Mouse (Mus musculus) CH12.LX (cell line): ENCODE measurements around the gene Terb2. TPM values are rescaled to one million over a fixed set of nuclear protein-coding genes. Genes with fewer than 3 reads are reported as not detected.

Source experiments
- DNase-seq: peaks from one replicate; pipeline ENCODE4 v3.0.0-alpha.2; 2013; ENCODE audit errors: extremely low read depth
- H3K27ac ChIP-seq: 2 replicates; pipeline ENCODE4 v1.5.1; 2012; ENCODE audit warnings: low read depth, mild to moderate bottlenecking, control low read depth, moderate library complexity; ENCODE audit not compliant: insufficient read depth
- H3K27me3 ChIP-seq: replicated peaks from 2 replicates; pipeline ENCODE3; 2012; ENCODE audit warnings: inconsistent platforms
- H3K36me3 ChIP-seq, 2 experiments: replicated peaks in 1 of 2; 2 replicates each; pipeline versions ENCODE3 to v1.6.1; 2012; ENCODE audit warnings: inconsistent platforms in 1 of 2, low read length in 1 of 2, mild to moderate bottlenecking in 1 of 2, mixed read lengths in 1 of 2, moderate library complexity in 1 of 2; ENCODE audit not compliant: control insufficient read depth in 1 of 2, insufficient read depth in 1 of 2
- H3K4me1 ChIP-seq, 2 experiments: 2 replicates each; pipeline ENCODE4 v1.6.1; 2012; ENCODE audit warnings: inconsistent platforms in 1 of 2, moderate library complexity in 1 of 2; ENCODE audit not compliant: insufficient read depth in 2 of 2, control insufficient read depth in 1 of 2
- H3K4me2 ChIP-seq: 2 replicates; pipeline ENCODE4 v1.6.1; 2012; ENCODE audit warnings: low read depth, mild to moderate bottlenecking, control low read depth; ENCODE audit not compliant: poor library complexity, insufficient read depth, severe bottlenecking
- H3K4me3 ChIP-seq, 3 experiments: fragments of 150-350 bp in 1 of 3; sonication (generic) in 1 of 3; replicated peaks in 1 of 3; 2 replicates each; pipeline versions ENCODE3 to v1.5.1; 2011 to 2012; ENCODE audit warnings: low read depth in 2 of 3, low read length in 2 of 3, mild to moderate bottlenecking in 2 of 3, moderate library complexity in 2 of 3, control low read depth in 1 of 3, improper control_type of control experiment in 1 of 3, inconsistent platforms in 1 of 3, mixed read lengths in 1 of 3; ENCODE audit not compliant: poor library complexity in 1 of 3
- H3K79me2 ChIP-seq: replicated peaks from 2 replicates; pipeline ENCODE4 v1.6.1; 2012; ENCODE audit warnings: mild to moderate bottlenecking, moderate library complexity; ENCODE audit not compliant: control insufficient read depth, poor library complexity, insufficient read depth, severe bottlenecking; ENCODE audit errors: extremely low read depth
- H3K9ac ChIP-seq: 2 replicates; pipeline ENCODE4 v1.6.1; 2012; ENCODE audit warnings: low read depth, mild to moderate bottlenecking, control low read depth, moderate library complexity; ENCODE audit not compliant: insufficient read depth
- H3K9me3 ChIP-seq: replicated peaks from 2 replicates; pipeline ENCODE3; 2012; ENCODE audit warnings: low read length, inconsistent platforms, mixed read lengths
- BHLHE40 ChIP-seq: IDR thresholded peaks from 2 replicates; pipeline ENCODE4 v1.6.1; 2011; ENCODE audit warnings: mild to moderate bottlenecking, low read depth, low read length, improper control_type of control experiment
- CHD2 ChIP-seq: IDR thresholded peaks from 2 replicates; pipeline ENCODE4 v1.6.1; 2011; ENCODE audit warnings: low read length, improper control_type of control experiment
- CTCF ChIP-seq, 2 experiments: IDR thresholded peaks in 1 of 2; conservative IDR thresholded peaks in 1 of 2; 2 replicates each; pipeline ENCODE4 v1.5.1; 2011 to 2012; ENCODE audit warnings: low read depth in 2 of 2, low read length in 2 of 2, improper control_type of control experiment in 1 of 2, inconsistent platforms in 1 of 2, mild to moderate bottlenecking in 1 of 2, moderate library complexity in 1 of 2
- E2F4 ChIP-seq: IDR thresholded peaks from 2 replicates; pipeline ENCODE4 v1.6.1; 2011; ENCODE audit warnings: low read depth, low read length, improper control_type of control experiment; ENCODE audit not compliant: insufficient replicate concordance
- GABPA ChIP-seq: IDR thresholded peaks from 2 replicates; pipeline ENCODE4 v1.6.1; 2012; ENCODE audit warnings: low read depth, low read length, improper control_type of control experiment, inconsistent platforms; ENCODE audit not compliant: insufficient replicate concordance
- HCFC1 ChIP-seq: IDR thresholded peaks from 2 replicates; pipeline ENCODE4 v1.6.1; 2012; ENCODE audit warnings: low read depth, mild to moderate bottlenecking, inconsistent platforms, low read length, improper control_type of control experiment
- JUND ChIP-seq: conservative IDR thresholded peaks from 2 replicates; pipeline ENCODE4 v1.6.1; 2011; ENCODE audit warnings: low read depth, low read length, improper control_type of control experiment
- KAT2A ChIP-seq: IDR thresholded peaks from 2 replicates; pipeline ENCODE4 v1.6.1; 2012; ENCODE audit warnings: low read length, improper control_type of control experiment, inconsistent platforms; ENCODE audit not compliant: insufficient replicate concordance
- MAX ChIP-seq: IDR thresholded peaks from 2 replicates; pipeline ENCODE4 v1.6.1; 2011; ENCODE audit warnings: low read length, improper control_type of control experiment
- MAZ ChIP-seq: IDR thresholded peaks from 2 replicates; pipeline ENCODE4 v1.6.1; 2012; ENCODE audit warnings: low read depth, mild to moderate bottlenecking, inconsistent platforms, low read length, improper control_type of control experiment, moderate library complexity
- MXI1 ChIP-seq: IDR thresholded peaks from 2 replicates; pipeline ENCODE4 v1.6.1; 2011; ENCODE audit warnings: mild to moderate bottlenecking, low read depth, low read length, improper control_type of control experiment
- NELFE ChIP-seq: IDR thresholded peaks from 2 replicates; pipeline ENCODE4 v1.6.1; 2011; ENCODE audit warnings: low read depth, low read length, improper control_type of control experiment
- NRF1 ChIP-seq: IDR thresholded peaks from 2 replicates; pipeline ENCODE4 v1.6.1; 2014; ENCODE audit warnings: low read depth, mild to moderate bottlenecking, inconsistent platforms, low read length, improper control_type of control experiment, moderate library complexity
- POLR2A ChIP-seq: IDR thresholded peaks from 2 replicates; pipeline ENCODE4 v1.6.1; 2011; ENCODE audit warnings: low read depth, mild to moderate bottlenecking, improper control_type of control experiment, low read length
- POLR2AphosphoS2 ChIP-seq: IDR thresholded peaks from 2 replicates; pipeline ENCODE4 v1.6.1; 2011; ENCODE audit warnings: low read depth, low read length, improper control_type of control experiment
- RAD21 ChIP-seq: IDR thresholded peaks from 2 replicates; pipeline ENCODE4 v1.6.1; 2011; ENCODE audit warnings: low read depth, mild to moderate bottlenecking, low read length, improper control_type of control experiment, moderate library complexity
- SIN3A ChIP-seq: IDR thresholded peaks from 2 replicates; pipeline ENCODE4 v1.6.1; 2012; ENCODE audit warnings: low read length, improper control_type of control experiment, inconsistent platforms
- SMC3 ChIP-seq: IDR thresholded peaks from 2 replicates; pipeline ENCODE4 v1.6.1; 2011; ENCODE audit warnings: low read depth, low read length, improper control_type of control experiment
- TBP ChIP-seq: conservative IDR thresholded peaks from 2 replicates; pipeline ENCODE4 v1.6.1; 2011; ENCODE audit warnings: low read depth, low read length, improper control_type of control experiment
- USF2 ChIP-seq: conservative IDR thresholded peaks from 2 replicates; pipeline ENCODE4 v1.6.1; 2011; ENCODE audit warnings: low read depth, low read length, improper control_type of control experiment
- ZC3H11A ChIP-seq: IDR thresholded peaks from 2 replicates; pipeline ENCODE4 v1.6.1; 2012; ENCODE audit warnings: low read depth, mild to moderate bottlenecking, inconsistent platforms, low read length, improper control_type of control experiment
- ZKSCAN1 ChIP-seq: IDR thresholded peaks from 2 replicates; pipeline ENCODE4 v1.6.1; 2012; ENCODE audit warnings: low read depth, inconsistent platforms, low read length, improper control_type of control experiment, borderline replicate concordance
- ZNF384 ChIP-seq: IDR thresholded peaks from 2 replicates; pipeline ENCODE4 v1.6.1; 2012; ENCODE audit warnings: low read depth, low read length, improper control_type of control experiment, inconsistent platforms
- dilution Hi-C: fragments of 300-500 bp; cut with MboI; formaldehyde crosslinking; loops from 2 replicates; pipeline ENCODE4 v1.14.3; 2020; ENCODE audit warnings: low sequenced_read_pairs; ENCODE audit not compliant: extremely low pct_unique_long_range_greater_than_20kb, extremely low pct_ligation_motif_present
- in situ Hi-C: fragments of 300-500 bp; cut with MboI; formaldehyde crosslinking; loops from 3 replicates; pipeline ENCODE4 v1.14.3; 2019; ENCODE audit warnings: low sequenced_read_pairs, low pct_ligation_motif_present, low pct_unique_long_range_greater_than_20kb, mixed read lengths
- polyA plus RNA-seq: library from polyadenylated mRNA; unstranded; fragments of >175 nt; gene quantifications from 2 replicates; pipeline ENCODE4 v1.2.1, GENCODE M21; 2012; ENCODE audit warnings: low read depth; ENCODE audit not compliant: insufficient read length
- total RNA-seq, 2 experiments: library from RNA; depleted of rRNA; stranded (reverse); fragments of 300-350 nt in 1 of 2; fragments of >200 nt in 1 of 2; gene quantifications; 2 replicates each; pipeline ENCODE4 v1.2.3; 2012 to 2014

Gene Terb2
- total and polyA plus RNA-seq, 3 experiments: not detected

DNA sequence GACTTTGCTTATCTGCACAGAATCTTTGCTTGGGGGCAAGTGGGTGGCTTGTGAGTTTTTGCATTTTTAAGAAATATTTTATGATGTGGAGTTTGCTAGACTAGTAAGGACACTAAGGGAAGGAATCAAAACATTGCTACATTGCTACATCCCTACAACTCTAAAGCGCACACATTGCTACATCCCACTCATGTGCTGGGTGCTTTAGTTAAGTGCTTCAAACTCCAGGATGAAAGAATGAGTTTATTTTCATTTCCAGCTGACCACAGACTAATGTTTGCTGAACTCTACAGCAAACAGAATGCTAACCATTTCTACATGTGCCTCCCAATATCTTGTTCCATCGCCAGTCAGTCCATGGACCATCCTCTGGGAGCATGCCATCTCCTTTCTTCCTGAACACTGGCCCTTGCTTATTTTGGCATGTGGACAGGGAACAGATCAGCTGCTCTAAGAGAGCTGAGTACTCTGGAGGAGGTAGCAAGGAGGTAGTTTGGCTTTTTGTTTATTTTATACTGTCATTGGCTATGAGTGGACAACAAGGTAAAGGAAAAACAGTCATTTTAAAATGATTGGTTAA, 51.9 kb downstream of the Terb2 start:
- no peak for DNase-seq
- no peak overlapping the region for H3K4me2 ChIP-seq

DNA sequence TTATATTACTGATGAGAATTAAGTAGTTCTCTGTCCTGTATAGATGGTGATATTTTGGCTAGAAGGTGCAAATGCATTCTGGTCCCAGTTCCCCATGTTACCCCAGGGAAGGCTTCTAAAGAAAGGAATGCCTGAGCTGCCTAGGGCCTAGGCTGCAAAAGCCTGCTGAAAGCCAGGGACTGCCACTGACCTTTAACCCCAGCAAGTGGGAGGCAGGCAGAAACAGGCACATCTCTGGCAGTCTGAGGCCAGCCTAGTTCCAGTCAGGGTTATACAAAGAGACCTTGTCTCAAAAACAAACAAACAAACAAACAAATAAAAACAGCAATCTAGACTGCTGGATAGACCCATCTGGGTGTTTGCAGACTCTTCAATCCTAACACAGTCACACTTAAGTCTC, 54.7 kb downstream of the Terb2 start:
- dilution Hi-C loops (no loop called here), in situ Hi-C loops (no loop called here)
- TF ChIP-seq RAD21 (no peak), ZC3H11A (no peak), CTCF (conservative IDR thresholded peaks at IDR 0.05 in 1 of 2, IDR thresholded peaks at IDR 0.05 in 1 of 2; ENCODE audit: low read depth in 2 of 2, low read length in 2 of 2) (no peak), NELFE (no peak), GABPA (no peak), ZNF384 (no peak), JUND (no peak), CHD2 (no peak), SMC3 (no peak), KAT2A (no peak), SIN3A (no peak)
- Histone ChIP-seq H3K4me3 (no peak overlapping the region), H3K36me3 (peaks cover 0 to 7% of the 10 kb centered on the region in 2 experiments), H3K27me3 (no peaks in the 10 kb centered on the region), H3K27ac (no peak overlapping the region), H3K4me2 (no peak overlapping the region), H3K79me2 (no peaks in the 10 kb centered on the region), H3K4me1 (peaks cover 5 to 24% of the 10 kb centered on the region in 2 experiments; a peak in 2 of 4 replicates), H3K9me3 (no peaks in the 10 kb centered on the region), H3K9ac (no peak overlapping the region)
- no peak for DNase-seq

More for the DNA sequence above, 51.9 kb downstream of the Terb2 start:
- Histone ChIP-seq H3K27me3 (no peaks in the 10 kb centered on the region), H3K9me3 (no peaks in the 10 kb centered on the region), H3K36me3 (no peaks in the 10 kb centered on the region), H3K27ac (no peak overlapping the region), H3K9ac (no peak overlapping the region), H3K4me1 (peaks cover 3 to 18% of the 10 kb centered on the region in 2 experiments; a peak in 2 of 4 replicates), H3K4me3 (no peak overlapping the region), H3K79me2 (no peaks in the 10 kb centered on the region)
- in situ Hi-C loops: no loop called here
- dilution Hi-C loops: no loop called here
- TF ChIP-seq HCFC1 (no peak), KAT2A (no peak), E2F4 (no peak), SMC3 (no peak), USF2 (no peak), MAZ (no peak), ZKSCAN1 (no peak), NRF1 (no peak), MXI1 (no peak), BHLHE40 (no peak), ZC3H11A (no peak), NELFE (no peak), POLR2AphosphoS2 (no peak), MAX (no peak), POLR2A (no peak), TBP (no peak)
